Mouse (Mus musculus) heart, embryonic 15.5 days (tissue): ENCODE data around the gene Bnipl. TPM values are rescaled to one million over a fixed set of nuclear protein-coding genes. Genes with fewer than 3 reads are reported as not detected.
A peak's percentile ranks its signal among the peaks of the same experiment; 100 is the strongest.

Source experiments
- ATAC-seq: fragments of 200-750 bp; cut with Nextera tagmentation; replicated peaks from 2 replicates; pipeline ENCODE4 v1.8.0; 2017; ENCODE audit warnings: low read depth, moderate TSS enrichment; ENCODE audit not compliant: insufficient number of reproducible peaks, insufficient read depth, low FRiP score
- H3K27ac ChIP-seq: fragments of 300-500 bp; sonication (generic); 2 replicates; pipeline ENCODE4 v1.5.1; 2015; ENCODE audit warnings: mild to moderate bottlenecking, inconsistent platforms
- H3K27me3 ChIP-seq: fragments of 300-500 bp; sonication (generic); 2 replicates; pipeline ENCODE4 v1.6.1; 2015; ENCODE audit warnings: inconsistent platforms
- H3K36me3 ChIP-seq: fragments of 300-500 bp; sonication (generic); 2 replicates; pipeline ENCODE4 v1.6.1; 2015; ENCODE audit warnings: mild to moderate bottlenecking, inconsistent platforms
- H3K4me1 ChIP-seq: fragments of 300-500 bp; sonication (generic); replicated peaks from 2 replicates; pipeline ENCODE4 v1.6.1; 2015; ENCODE audit warnings: inconsistent platforms
- H3K4me2 ChIP-seq: fragments of 300-500 bp; sonication (generic); 2 replicates; pipeline ENCODE4 v1.6.1; 2015; ENCODE audit warnings: inconsistent platforms, mild to moderate bottlenecking, moderate library complexity
- H3K4me3 ChIP-seq: fragments of 300-500 bp; sonication (generic); 2 replicates; pipeline ENCODE4 v1.5.1; 2015; ENCODE audit warnings: mild to moderate bottlenecking, inconsistent platforms
- H3K9ac ChIP-seq: fragments of 300-500 bp; sonication (generic); 2 replicates; pipeline ENCODE4 v1.6.1; 2015; ENCODE audit warnings: mild to moderate bottlenecking, inconsistent platforms
- H3K9me3 ChIP-seq: fragments of 300-500 bp; sonication (generic); replicated peaks from 2 replicates; pipeline ENCODE4 v1.6.1; 2016; ENCODE audit warnings: inconsistent platforms
- WGBS: fragments of 180-500 bp; shearing (Covaris S2); methylation state at CpG from one replicate; pipeline ENCODE4 v1.1.7; 2015; ENCODE audit warnings: mixed read lengths; 5-methylcytosine and 5-hydroxymethylcytosine counted together
- polyA plus RNA-seq: library from polyadenylated mRNA; unstranded; fragments of >200 nt; fragmentation: Nextera tagmentation; extraction: Ambion mirVana; gene quantifications from 2 replicates; pipeline ENCODE4 v1.2.1, GENCODE M21; 2015

Gene Bnipl
- polyA plus RNA-seq, 1 experiment from 2014 or later = 0.06 TPM

DNA sequence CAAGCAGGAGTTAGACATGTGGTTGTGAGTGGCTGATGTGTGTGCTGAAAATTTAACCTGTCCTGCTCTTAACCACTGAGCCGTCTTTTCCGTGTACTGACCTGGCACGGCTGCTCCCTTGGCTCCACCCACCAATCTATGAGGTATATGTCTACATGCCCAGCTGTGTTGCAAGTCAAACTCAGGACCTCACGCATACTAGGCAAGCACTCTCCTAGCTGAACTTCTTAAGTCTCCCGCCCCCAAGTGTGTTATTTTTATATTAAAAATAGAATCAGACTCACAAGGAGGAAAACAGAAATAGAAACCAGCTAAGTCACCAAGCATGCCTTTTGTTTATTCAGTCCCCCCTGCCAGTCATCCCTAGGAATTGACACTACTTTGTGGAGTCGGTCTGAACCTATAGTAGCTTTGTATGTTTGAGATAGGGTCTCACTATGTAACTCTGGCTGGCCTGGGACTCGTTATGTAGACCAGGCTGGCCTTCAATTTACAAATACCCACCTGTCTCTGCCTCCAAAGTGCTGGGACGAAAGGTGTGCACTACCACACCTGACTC is 13.4 kb downstream of the Bnipl start:
- ATAC-seq = no peak
- H3K4me3 ChIP-seq = no peak overlapping the region
- no peaks in the 10 kb centered on the region for H3K27me3 ChIP-seq
- no peak overlapping the region for H3K9ac ChIP-seq
- peaks cover 39% of the 10 kb centered on the region for H3K36me3 ChIP-seq
- peaks cover 22% of the 10 kb centered on the region for H3K4me1 ChIP-seq
- no peak overlapping the region for H3K4me2 ChIP-seq
- H3K9me3 ChIP-seq = no peaks in the 10 kb centered on the region
- peak overlapping the region; percentile 54; the same call in 1 of the 2 replicates for H3K27ac ChIP-seq
- 57% methylated on average over 8 of the region's 8 CpGs for WGBS

DNA sequence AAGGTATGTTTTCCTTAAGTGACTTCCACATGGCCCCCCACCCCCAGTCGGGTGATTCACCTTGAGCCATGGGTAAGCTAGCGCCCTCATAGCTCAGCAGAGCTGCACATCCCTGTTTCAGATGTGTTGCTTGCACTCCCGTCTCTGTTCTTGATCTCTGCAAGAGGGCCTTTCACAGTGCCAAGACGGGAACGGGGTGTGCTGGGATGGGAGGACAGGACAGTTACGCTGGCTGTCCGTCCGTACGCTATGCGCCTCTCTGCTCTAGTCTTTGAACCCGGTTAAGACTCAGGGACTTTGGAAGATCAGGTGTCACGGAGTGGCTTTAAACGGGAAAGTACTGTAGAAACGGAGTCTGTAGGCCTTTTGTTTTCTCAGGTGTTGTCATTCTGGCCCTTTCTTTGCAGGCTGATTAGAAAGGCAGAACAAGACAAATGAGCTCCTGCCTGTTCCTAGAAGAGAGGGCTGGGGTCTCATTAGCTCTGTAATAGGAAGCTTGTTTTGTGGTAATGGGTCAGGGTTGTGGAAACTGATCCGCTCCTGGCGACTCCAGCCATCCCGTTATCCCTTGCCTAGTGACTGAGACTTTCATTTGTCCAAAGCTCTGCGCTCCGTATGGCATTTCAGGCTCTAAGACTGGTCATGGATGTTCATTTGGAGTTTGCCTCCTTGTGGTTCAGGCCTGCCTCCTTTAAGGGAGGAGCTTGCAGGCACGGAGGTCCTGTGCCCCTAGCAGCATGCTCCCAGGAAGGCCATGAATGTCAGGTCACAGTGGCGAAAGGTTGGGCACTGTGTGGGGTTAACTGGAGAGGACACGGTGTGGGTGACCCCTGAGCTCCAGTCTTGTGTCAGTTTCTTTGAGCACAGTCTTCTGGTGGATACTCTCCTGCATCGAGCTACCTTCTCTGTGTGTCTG is 15.3 kb downstream of the Bnipl start:
- Histone ChIP-seq H3K4me3 (no peak overlapping the region), H3K9ac (no peak overlapping the region), H3K9me3 (no peaks in the 10 kb centered on the region), H3K36me3 (peaks cover 50% of the 10 kb centered on the region), H3K27ac (no peak overlapping the region), H3K4me2 (no peak overlapping the region), H3K27me3 (no peaks in the 10 kb centered on the region), H3K4me1 (peaks cover 37% of the 10 kb centered on the region)
- WGBS = 83% methylated on average over 23 of the region's 23 CpGs
- ATAC-seq = no peak

DNA sequence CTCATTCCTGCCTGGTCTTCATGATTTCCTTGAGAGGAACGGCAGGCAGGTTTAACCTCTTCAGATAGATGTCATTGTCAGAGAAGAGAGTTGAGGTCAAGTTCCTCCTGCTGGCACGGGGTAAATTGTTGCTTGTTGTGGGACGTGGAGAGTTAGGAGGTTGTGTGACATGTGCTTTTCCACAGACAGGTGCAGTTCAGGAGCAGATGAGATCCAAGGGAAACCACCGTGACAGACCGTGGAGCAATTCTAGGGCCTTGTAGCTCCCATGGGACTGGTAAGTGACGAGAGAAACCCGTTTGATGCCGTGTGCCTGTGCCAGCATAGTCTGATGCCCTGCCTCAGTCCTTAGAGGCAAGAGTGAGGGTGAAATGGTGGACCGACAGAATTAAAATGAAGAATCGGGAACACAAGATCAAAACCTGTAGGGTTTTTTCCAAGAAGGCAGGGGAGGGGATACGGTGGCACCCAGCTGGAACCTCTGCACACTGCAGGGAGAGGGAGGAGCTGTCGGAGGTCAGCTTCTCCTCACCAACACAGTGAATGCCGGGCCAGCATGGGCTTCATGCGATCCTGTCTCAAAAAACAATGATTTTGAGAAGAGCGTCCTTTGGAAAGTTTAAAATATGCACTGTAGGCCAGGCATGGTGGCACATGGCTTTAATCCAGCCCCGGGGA is 17.6 kb downstream of the Bnipl start:
- no peak overlapping the region for H3K4me2 ChIP-seq

DNA sequence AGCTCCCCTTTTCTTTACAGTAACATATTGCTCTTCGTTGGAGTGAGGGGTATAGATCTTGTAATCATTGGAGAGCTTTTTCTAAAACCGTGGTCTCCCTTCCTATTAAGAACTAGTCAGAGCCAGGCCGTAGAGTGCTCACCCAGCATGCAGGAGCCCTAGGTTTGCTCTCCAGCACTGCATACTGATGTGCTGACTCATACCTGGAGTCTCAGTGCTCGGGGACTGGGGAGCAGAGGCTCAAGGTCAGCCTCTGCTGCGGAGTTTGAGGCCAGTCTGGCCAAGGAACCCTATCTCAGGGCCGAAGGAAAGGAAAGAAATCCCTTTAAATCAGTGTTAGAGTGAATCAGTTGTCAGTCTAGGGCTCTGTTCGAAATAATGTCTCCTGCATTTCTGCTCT is 18.2 kb downstream of the Bnipl start:
- no peak for ATAC-seq
- H3K4me3 ChIP-seq = no peak overlapping the region
- no peak overlapping the region for H3K9ac ChIP-seq
- H3K27ac ChIP-seq = peak overlapping the region; percentile 24; the same call in 1 of the 2 replicates
- no peaks in the 10 kb centered on the region for H3K9me3 ChIP-seq
- WGBS = 45% methylated on average over 7 of the region's 7 CpGs
- peaks cover 43% of the 10 kb centered on the region for H3K4me1 ChIP-seq
- H3K36me3 ChIP-seq = peaks cover 50% of the 10 kb centered on the region
- no peaks in the 10 kb centered on the region for H3K27me3 ChIP-seq
- H3K4me2 ChIP-seq = no peak overlapping the region

More for the DNA sequence above, 17.6 kb downstream of the Bnipl start:
- 85% methylated on average over 16 of the region's 16 CpGs for WGBS
- no peak overlapping the region for H3K4me3 ChIP-seq
- H3K4me1 ChIP-seq = peaks cover 47% of the 10 kb centered on the region
- no peaks in the 10 kb centered on the region for H3K27me3 ChIP-seq
- H3K9me3 ChIP-seq = no peaks in the 10 kb centered on the region
- H3K36me3 ChIP-seq = peaks cover 50% of the 10 kb centered on the region
- peak overlapping the region; percentile 24; the same call in 1 of the 2 replicates for H3K27ac ChIP-seq
- no peak for ATAC-seq
- no peak overlapping the region for H3K9ac ChIP-seq

DNA sequence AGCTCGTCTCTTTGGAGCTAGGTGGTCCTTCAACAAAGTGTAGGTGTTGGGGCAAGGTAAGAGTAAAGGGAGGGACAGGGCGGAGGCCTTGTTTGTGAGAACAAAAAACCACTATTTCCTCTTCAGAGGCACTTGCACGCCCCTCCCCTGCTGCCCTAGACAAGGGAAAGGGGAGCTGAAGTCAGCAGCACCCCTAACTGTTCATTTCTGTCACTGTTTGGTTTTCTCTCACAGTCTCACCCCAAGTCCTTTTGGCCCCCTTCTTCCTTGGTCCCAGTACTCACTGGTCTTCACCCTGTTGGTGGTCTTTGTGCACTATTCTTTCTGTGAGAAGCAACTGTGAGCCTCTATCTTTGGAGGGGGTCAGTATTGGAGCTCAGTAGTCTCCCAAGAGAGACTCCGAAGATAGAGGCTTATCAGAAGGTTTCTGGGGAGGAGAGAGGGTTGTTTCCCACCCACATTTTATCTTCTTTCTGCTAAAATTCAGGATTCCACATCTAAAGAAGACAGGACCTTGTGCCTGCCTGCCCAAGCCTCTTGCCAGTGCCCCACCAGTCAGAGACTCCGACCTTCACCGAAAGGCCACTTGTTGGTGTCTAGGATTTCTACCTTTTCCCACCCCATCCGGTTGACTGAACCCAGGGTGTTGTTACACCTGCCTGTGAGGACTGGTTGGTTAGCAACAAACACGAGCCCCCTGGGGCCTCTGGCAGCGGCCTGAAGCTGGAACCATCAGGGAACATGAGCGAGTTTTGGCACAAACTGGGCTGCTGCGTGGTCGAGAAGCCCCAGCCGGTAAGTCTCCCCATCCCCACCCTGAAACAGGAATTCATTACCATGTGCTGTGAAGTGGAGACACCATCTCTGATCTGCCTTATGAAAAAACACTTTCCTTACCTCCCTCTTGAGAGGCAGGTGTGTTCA is 19.4 kb downstream of the Bnipl start, which contains the start of gene Mllt11:
Mllt11 (minus strand) TSS at position 874 of the 924 bp plus-strand sequence.
- no peaks in the 10 kb centered on the region for H3K9me3 ChIP-seq
- peaks cover 50% of the 10 kb centered on the region for H3K36me3 ChIP-seq
- WGBS = 72% methylated on average over 13 of the region's 13 CpGs
- no peaks in the 10 kb centered on the region for H3K27me3 ChIP-seq
- no peak for ATAC-seq
- H3K4me2 ChIP-seq = peak within 1 kb of the TSS; percentile 70
- H3K9ac ChIP-seq = peak within 1 kb of the TSS; percentile 37; the same call in 1 of the 2 replicates
- H3K27ac ChIP-seq = peak within 1 kb of the TSS; percentile 92
- peaks cover 45% of the 10 kb centered on the region for H3K4me1 ChIP-seq
- H3K4me3 ChIP-seq = peak within 1 kb of the TSS; percentile 93

DNA sequence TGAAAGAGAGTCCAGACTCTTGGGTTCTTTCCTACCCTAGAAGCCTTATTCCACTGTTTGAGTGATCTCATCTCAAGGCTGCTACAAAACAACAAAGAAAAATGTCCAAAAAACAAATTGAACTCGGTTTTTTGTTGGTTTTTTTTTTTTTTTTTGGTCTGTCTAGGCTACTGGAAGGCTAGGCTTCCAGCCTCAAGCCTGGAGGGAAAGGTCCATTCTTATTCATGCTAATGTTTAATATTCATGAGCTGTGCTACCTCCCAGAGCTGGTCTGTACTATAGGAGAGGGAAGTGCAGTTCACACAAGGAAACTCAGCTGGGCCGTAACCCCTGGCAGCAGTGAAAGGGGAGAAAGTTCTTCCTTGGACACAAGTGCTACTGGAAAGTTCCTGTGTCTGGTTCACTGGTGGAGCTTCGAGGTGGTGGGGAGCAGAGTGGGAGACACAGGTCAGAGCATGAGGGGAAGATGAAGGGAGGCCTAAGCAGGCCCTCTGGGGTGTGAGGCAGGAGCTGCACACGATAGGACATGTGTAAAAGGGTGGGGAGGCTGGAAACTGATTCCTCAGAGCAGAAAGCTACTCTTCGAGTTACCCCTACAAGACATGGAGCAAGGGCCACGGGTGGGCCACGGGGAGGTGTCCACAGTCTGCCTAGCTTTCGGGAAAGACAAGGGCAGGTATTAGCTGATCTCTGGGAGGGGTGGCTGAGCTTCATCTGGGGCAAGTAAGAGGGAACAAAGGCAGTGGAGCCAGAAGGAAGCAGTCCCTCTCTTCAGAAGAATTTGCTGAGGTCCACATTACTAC is 20.3 kb downstream of the Bnipl start:
- Histone ChIP-seq H3K4me3 (peak overlapping the region; percentile 93), H3K4me1 (peaks cover 45% of the 10 kb centered on the region), H3K27ac (peak overlapping the region; percentile 92), H3K9ac (peak overlapping the region; percentile 98), H3K36me3 (peaks cover 42% of the 10 kb centered on the region), H3K9me3 (no peaks in the 10 kb centered on the region), H3K4me2 (peak overlapping the region; percentile 70), H3K27me3 (no peaks in the 10 kb centered on the region)
- ATAC-seq = no peak
- 47% methylated on average over 8 of the region's 8 CpGs for WGBS

DNA sequence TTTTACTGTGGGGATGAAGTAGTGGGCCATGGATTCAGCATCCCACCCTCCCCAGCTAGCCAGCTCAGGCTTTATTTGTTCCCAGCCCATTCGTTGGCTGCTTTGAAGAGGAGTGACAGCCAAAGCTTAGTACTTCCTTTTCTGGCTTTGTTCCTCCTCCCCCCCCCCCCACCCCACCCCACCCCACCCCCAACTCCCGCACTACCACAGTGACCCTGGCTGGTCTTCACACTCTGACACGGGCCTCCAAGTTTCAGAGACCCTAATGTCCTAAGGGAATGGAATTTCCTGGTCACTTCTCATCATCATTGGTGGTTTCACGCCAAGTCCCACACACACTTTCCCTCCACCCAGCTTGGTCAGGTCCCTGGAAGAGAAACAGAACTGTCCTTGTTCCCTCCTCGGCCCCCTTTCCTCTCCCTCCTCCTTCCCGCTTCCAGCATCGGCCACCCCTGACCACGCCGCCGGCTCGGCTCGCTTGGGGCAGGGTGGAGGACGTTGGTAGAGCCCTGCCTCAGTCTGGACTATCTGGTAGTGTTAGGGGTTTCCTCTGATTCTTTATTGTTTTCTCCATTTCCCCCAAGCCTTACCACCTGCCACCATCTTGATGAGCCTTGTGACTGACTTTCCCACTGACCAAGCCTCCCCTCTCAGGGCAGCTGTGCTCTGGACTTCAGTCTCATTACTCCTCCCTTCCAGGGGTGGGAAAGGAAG is 21.1 kb downstream of the Bnipl start:
- Histone ChIP-seq H3K4me3 (peak overlapping the region; percentile 93), H3K9ac (peak overlapping the region; percentile 98), H3K4me2 (peak overlapping the region; percentile 70), H3K36me3 (peaks cover 35% of the 10 kb centered on the region), H3K27me3 (no peaks in the 10 kb centered on the region), H3K4me1 (peaks cover 45% of the 10 kb centered on the region), H3K9me3 (no peaks in the 10 kb centered on the region), H3K27ac (peak overlapping the region; percentile 92)
- ATAC-seq = peak; percentile 17; the same call in 1 of the 2 replicates
- WGBS = 13% methylated on average over 13 of the region's 13 CpGs

DNA sequence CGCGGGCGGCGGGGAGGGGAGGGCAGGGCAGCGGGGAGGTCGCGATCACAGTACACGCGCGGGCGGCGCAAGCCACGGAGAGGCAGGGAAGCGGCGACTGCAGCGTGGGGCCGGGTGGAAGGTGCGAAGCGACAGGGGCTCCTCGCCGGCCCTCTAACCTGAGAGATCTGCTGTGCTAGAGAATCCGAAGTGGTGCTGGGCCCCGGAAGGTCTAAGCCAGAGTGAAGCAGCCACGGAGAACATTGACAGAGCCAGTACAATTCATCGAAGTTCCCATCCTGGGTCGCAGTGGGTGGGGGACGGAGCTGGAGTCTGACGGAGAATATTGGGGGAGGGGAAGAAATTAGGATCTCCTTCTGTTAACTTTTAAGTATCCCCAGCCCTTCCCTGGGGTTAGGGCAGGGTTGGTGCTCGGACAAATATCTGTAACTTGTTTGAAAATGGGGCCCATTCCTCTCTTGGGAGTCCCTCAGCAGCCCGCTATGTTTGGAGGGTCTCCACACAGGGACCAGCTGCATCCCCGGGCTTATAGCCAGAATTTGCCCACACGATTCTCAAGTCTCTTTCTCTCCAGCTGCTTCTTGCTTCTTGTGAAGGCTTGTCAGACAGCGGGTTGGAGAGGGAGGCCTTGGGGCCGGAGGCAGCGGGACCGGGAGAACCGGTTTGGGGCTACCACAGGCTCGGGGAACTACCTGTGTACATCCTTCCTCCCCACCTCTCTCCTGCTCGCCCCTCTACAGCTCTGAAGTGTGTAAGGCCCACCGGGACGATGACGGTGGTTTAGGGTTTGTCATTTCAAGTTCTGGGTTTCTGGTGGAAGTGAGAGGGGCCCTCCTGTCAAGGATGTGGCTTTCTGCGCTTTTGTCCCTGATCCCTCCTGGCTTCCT is 21.9 kb downstream of the Bnipl start:
- Histone ChIP-seq H3K9ac (peak overlapping the region; percentile 98), H3K27me3 (no peaks in the 10 kb centered on the region), H3K4me3 (peak overlapping the region; percentile 93), H3K27ac (peak overlapping the region; percentile 92), H3K9me3 (no peaks in the 10 kb centered on the region), H3K4me1 (peaks cover 49% of the 10 kb centered on the region), H3K4me2 (peak overlapping the region; percentile 70), H3K36me3 (peaks cover 27% of the 10 kb centered on the region)
- WGBS = under 1% methylated on average over 43 of the region's 43 CpGs
- ATAC-seq = peak; percentile 5
